Mouse (Mus musculus): ENCODE data around the gene Ino80. TPM values are rescaled to one million over a fixed set of nuclear protein-coding genes. Genes with fewer than 3 reads are reported as not detected.

The Ino80 gene
- polyA plus RNA-seq, 1 experiment from 2014 or later, result 5.1 TPM

DNA sequence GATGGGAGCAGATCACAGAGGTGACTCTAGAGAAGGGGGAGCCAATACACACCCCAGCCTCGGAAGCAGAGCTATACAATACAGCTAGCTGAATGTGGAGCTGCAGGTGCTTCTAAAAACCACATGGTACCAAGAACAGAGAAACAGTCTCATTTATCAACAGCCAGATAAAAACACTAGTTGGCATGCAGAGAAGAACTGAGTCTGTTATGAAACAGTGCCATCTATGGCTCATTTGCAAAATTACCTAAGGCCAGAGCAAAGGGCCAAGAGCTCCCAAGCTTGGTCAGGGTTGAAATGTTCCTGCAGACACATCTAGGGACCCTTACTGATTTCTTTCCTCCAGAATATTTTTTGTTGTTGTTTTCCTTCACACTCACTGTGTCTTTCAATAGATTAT lies 63.7 kb downstream of the Ino80 start:
- H3K27ac ChIP-seq (replicated peaks; ENCODE audit: low read depth, low read length), result no peak overlapping the region
- H3K4me3 ChIP-seq (ENCODE audit: low read depth, low read length), result no peak overlapping the region
- no peak overlapping the region for H3K4me2 ChIP-seq (ENCODE audit: low read depth, low read length)
- 29% methylated on average over 1 of the region's 1 CpGs for WGBS
- peaks cover 62% of the 10 kb centered on the region for H3K36me3 ChIP-seq (ENCODE audit: control insufficient read depth, insufficient read depth, low read length)
- H3K4me1 ChIP-seq (ENCODE audit: control insufficient read depth, insufficient read depth, low read length), result no peaks in the 10 kb centered on the region
- no peak overlapping the region for H3K9ac ChIP-seq (ENCODE audit: low read depth, low read length)
- ATAC-seq (ENCODE audit: low read depth) (no peak), DNase-seq (ENCODE audit: low spot score) (peak; percentile 38)
- no peaks in the 10 kb centered on the region for H3K27me3 ChIP-seq (replicated peaks; ENCODE audit: control insufficient read depth, insufficient read depth, low read length)
- no peaks in the 10 kb centered on the region for H3K9me3 ChIP-seq (ENCODE audit: control insufficient read depth, low read length)

GRCm38 (mm10) chr2:119411674-119412073 lies 65.8 kb downstream of the Ino80 start:
- Histone ChIP-seq H3K27ac (replicated peaks; ENCODE audit: low read depth, low read length) (no peak overlapping the region), H3K4me2 (ENCODE audit: low read depth, low read length) (no peak overlapping the region), H3K4me1 (ENCODE audit: control insufficient read depth, insufficient read depth, low read length) (no peaks in the 10 kb centered on the region), H3K9ac (ENCODE audit: low read depth, low read length) (no peak overlapping the region), H3K36me3 (ENCODE audit: control insufficient read depth, insufficient read depth, low read length) (peaks cover 60% of the 10 kb centered on the region), H3K27me3 (replicated peaks; ENCODE audit: control insufficient read depth, insufficient read depth, low read length) (no peaks in the 10 kb centered on the region), H3K4me3 (ENCODE audit: low read depth, low read length) (no peak overlapping the region), H3K9me3 (ENCODE audit: control insufficient read depth, low read length) (no peaks in the 10 kb centered on the region)
- 72% methylated on average over 2 of the region's 2 CpGs for WGBS
- ATAC-seq (ENCODE audit: low read depth), result no peak
- DNase-seq (ENCODE audit: low spot score), result no peak

DNA sequence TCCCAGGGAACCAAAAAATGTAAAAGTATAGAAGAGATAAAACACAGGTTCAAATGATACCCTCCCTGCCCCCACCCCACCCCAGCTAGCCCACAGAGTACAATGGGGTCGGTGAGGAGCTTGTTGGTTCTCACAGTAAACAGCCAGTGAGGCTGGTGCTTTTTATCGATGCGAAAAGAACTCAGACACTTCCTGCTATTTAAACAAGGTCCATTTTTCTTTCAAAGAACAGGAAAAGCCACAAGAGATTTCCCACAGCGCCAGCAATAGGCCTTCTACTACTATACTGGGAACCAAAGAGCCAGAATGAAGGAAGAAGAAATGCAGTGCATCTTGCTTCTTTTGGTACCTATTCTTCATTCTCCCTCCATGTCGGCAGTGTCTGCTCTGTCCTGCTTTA lies 66.5 kb downstream of the Ino80 start:
- no peak overlapping the region for H3K27ac ChIP-seq (replicated peaks; ENCODE audit: low read depth, low read length)

DNA sequence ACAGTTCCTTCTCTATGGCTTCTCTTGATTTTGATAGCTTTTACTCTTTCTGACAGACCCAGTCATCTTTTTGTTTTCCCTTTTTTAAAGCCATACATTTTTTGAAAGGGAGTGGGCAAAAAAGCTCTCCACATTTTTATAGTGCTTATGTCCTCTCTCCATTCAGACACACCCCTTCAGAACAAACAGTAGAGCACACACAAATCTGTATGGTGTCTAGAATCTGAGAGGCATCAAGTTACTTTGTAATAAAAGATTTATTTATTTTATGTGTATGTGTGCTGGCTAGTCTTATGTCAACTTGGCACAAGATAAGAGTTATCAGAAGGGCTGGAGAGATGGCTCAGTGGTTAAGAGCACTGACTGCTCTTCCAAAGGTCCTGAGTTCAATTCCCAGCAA lies 68.8 kb downstream of the Ino80 start:
- Histone ChIP-seq H3K9me3 (ENCODE audit: control insufficient read depth, low read length) (no peaks in the 10 kb centered on the region), H3K27ac (replicated peaks; ENCODE audit: low read depth, low read length) (0 out of 2 replicates have a peak overlapping the region, but pooled peaks have one; percentile 18), H3K36me3 (ENCODE audit: control insufficient read depth, insufficient read depth, low read length) (peaks cover 65% of the 10 kb centered on the region), H3K27me3 (replicated peaks; ENCODE audit: control insufficient read depth, insufficient read depth, low read length) (no peaks in the 10 kb centered on the region), H3K9ac (ENCODE audit: low read depth, low read length) (no peak overlapping the region), H3K4me2 (ENCODE audit: low read depth, low read length) (no peak overlapping the region), H3K4me1 (ENCODE audit: control insufficient read depth, insufficient read depth, low read length) (no peaks in the 10 kb centered on the region), H3K4me3 (ENCODE audit: low read depth, low read length) (no peak overlapping the region)
- no peak for ATAC-seq (ENCODE audit: low read depth)
- DNase-seq (ENCODE audit: low spot score), result no peak

More for the DNA sequence above, 66.5 kb downstream of the Ino80 start:
- Histone ChIP-seq H3K36me3 (ENCODE audit: control insufficient read depth, insufficient read depth, low read length) (peaks cover 62% of the 10 kb centered on the region), H3K4me1 (ENCODE audit: control insufficient read depth, insufficient read depth, low read length) (no peaks in the 10 kb centered on the region), H3K9me3 (ENCODE audit: control insufficient read depth, low read length) (no peaks in the 10 kb centered on the region), H3K4me3 (ENCODE audit: low read depth, low read length) (no peak overlapping the region), H3K9ac (ENCODE audit: low read depth, low read length) (no peak overlapping the region), H3K4me2 (ENCODE audit: low read depth, low read length) (no peak overlapping the region), H3K27me3 (replicated peaks; ENCODE audit: control insufficient read depth, insufficient read depth, low read length) (no peaks in the 10 kb centered on the region)
- no peak for ATAC-seq (ENCODE audit: low read depth)
- 79% methylated on average over 5 of the region's 5 CpGs for WGBS
- no peak for DNase-seq (ENCODE audit: low spot score)

GRCm38 (mm10) chr2:119408278-119408677 lies 69.2 kb downstream of the Ino80 start:
- WGBS, result 80% methylated on average over 8 of the region's 8 CpGs

DNA sequence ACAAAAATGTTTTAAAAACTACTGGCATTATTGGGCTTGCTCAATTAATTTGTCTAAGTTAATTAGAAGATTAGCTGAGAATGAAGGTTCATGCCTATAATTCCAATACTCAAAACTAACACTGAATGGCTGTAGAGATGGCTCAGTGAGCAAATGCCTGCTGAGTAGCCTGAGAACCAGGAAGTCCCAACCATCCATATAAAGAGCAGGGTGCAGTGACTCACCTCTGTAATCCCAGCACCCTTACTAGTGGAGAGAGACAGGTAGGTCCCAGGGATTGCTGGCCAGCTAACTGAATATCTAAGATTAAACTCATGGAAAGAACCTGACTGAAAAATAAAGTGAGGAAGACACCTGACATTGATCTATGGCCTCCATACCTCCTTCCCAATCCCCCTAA lies 78.2 kb downstream of the Ino80 start:
- no peak overlapping the region for H3K4me2 ChIP-seq (ENCODE audit: low read depth, low read length)
- H3K36me3 ChIP-seq (ENCODE audit: control insufficient read depth, insufficient read depth, low read length), result peaks cover 46% of the 10 kb centered on the region
- no peaks in the 10 kb centered on the region for H3K9me3 ChIP-seq (ENCODE audit: control insufficient read depth, low read length)
- no peaks in the 10 kb centered on the region for H3K4me1 ChIP-seq (ENCODE audit: control insufficient read depth, insufficient read depth, low read length)
- no peaks in the 10 kb centered on the region for H3K27me3 ChIP-seq (replicated peaks; ENCODE audit: control insufficient read depth, insufficient read depth, low read length)
- no peak overlapping the region for H3K4me3 ChIP-seq (ENCODE audit: low read depth, low read length)
- no peak overlapping the region for H3K27ac ChIP-seq (replicated peaks; ENCODE audit: low read depth, low read length)
- no peak for ATAC-seq (ENCODE audit: low read depth)
- H3K9ac ChIP-seq (ENCODE audit: low read depth, low read length), result no peak overlapping the region
- no peak for DNase-seq (ENCODE audit: low spot score)

More at GRCm38 (mm10) chr2:119408278-119408677, 69.2 kb downstream of the Ino80 start:
- Histone ChIP-seq H3K9me3 (ENCODE audit: control insufficient read depth, low read length) (no peaks in the 10 kb centered on the region), H3K9ac (ENCODE audit: low read depth, low read length) (no peak overlapping the region), H3K27me3 (replicated peaks; ENCODE audit: control insufficient read depth, insufficient read depth, low read length) (no peaks in the 10 kb centered on the region), H3K4me2 (ENCODE audit: low read depth, low read length) (no peak overlapping the region), H3K4me1 (ENCODE audit: control insufficient read depth, insufficient read depth, low read length) (no peaks in the 10 kb centered on the region), H3K36me3 (ENCODE audit: control insufficient read depth, insufficient read depth, low read length) (peaks cover 69% of the 10 kb centered on the region), H3K27ac (replicated peaks; ENCODE audit: low read depth, low read length) (0 out of 2 replicates have a peak overlapping the region, but pooled peaks have one; percentile 18), H3K4me3 (ENCODE audit: low read depth, low read length) (no peak overlapping the region)
- DNase-seq (ENCODE audit: low spot score) (no peak), ATAC-seq (ENCODE audit: low read depth) (no peak)

DNA sequence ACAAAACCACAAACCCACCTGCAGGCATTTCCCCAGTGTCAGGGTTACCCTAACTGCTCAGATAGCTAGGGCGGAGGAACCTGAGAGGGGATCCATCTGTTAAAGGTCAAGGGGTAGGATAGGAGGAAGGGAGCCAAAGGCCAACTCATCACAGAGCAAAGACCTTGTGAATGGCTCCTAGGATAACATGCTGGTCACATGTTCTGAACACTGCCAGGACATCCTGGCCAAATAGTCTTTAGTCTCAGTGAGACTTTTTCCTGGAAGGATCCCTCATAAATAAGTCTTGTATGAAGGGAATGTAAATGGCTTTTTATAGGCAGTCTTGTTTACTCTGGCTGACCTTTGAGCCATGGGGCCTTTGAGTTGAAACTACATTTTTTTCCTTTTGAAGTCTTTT lies 78.8 kb downstream of the Ino80 start:
- Histone ChIP-seq H3K4me3 (ENCODE audit: low read depth, low read length) (no peak overlapping the region), H3K36me3 (ENCODE audit: control insufficient read depth, insufficient read depth, low read length) (peaks cover 47% of the 10 kb centered on the region), H3K27me3 (replicated peaks; ENCODE audit: control insufficient read depth, insufficient read depth, low read length) (no peaks in the 10 kb centered on the region), H3K9me3 (ENCODE audit: control insufficient read depth, low read length) (no peaks in the 10 kb centered on the region), H3K9ac (ENCODE audit: low read depth, low read length) (no peak overlapping the region), H3K27ac (replicated peaks; ENCODE audit: low read depth, low read length) (no peak overlapping the region), H3K4me2 (ENCODE audit: low read depth, low read length) (no peak overlapping the region), H3K4me1 (ENCODE audit: control insufficient read depth, insufficient read depth, low read length) (no peaks in the 10 kb centered on the region)
- DNase-seq (ENCODE audit: low spot score) (no peak), ATAC-seq (ENCODE audit: low read depth) (no peak)
- WGBS, result 86% methylated on average over 1 of the region's 1 CpGs

- ATAC-seq (ENCODE audit: low read depth), result no peak
- no peaks in the 10 kb centered on the region for H3K9me3 ChIP-seq (ENCODE audit: control insufficient read depth, low read length)
- no peaks in the 10 kb centered on the region for H3K27me3 ChIP-seq (replicated peaks; ENCODE audit: control insufficient read depth, insufficient read depth, low read length)
- no peak overlapping the region for H3K4me2 ChIP-seq (ENCODE audit: low read depth, low read length)
- no peak overlapping the region for H3K4me3 ChIP-seq (ENCODE audit: low read depth, low read length)
- DNase-seq (ENCODE audit: low spot score), result no peak
- H3K4me1 ChIP-seq (ENCODE audit: control insufficient read depth, insufficient read depth, low read length), result no peaks in the 10 kb centered on the region
- H3K27ac ChIP-seq (replicated peaks; ENCODE audit: low read depth, low read length), result no peak overlapping the region
- 90% methylated on average over 5 of the region's 5 CpGs for WGBS
- peaks cover 48% of the 10 kb centered on the region for H3K36me3 ChIP-seq (ENCODE audit: control insufficient read depth, insufficient read depth, low read length)
- no peak overlapping the region for H3K9ac ChIP-seq (ENCODE audit: low read depth, low read length)
These were observed 79.2 kb downstream of the Ino80 start for GRCm38 (mm10) chr2:119398252-119398651.

DNA sequence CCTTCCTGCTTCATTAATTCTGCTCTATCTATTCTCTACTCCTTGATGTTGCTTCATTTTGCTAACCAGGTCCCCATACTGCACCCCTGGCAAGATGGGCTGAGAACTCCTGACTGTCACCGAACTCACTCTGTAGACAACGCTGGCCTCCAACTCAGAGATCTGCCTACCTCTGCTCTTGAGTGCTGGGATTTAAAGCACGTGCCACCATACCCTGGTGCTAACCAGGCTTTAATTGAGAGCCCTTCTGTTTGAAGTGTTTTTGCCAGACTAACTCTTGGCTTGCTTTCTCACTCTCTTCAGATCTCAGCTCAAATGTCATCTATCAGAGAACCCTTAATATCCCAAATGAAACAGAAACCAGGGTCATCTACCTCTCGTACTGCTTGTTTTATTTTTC lies 87.5 kb downstream of the Ino80 start:
- Histone ChIP-seq H3K9me3 (ENCODE audit: control insufficient read depth, low read length) (no peaks in the 10 kb centered on the region), H3K9ac (ENCODE audit: low read depth, low read length) (no peak overlapping the region), H3K36me3 (ENCODE audit: control insufficient read depth, insufficient read depth, low read length) (peaks cover 69% of the 10 kb centered on the region), H3K4me1 (ENCODE audit: control insufficient read depth, insufficient read depth, low read length) (no peaks in the 10 kb centered on the region), H3K27ac (replicated peaks; ENCODE audit: low read depth, low read length) (no peak overlapping the region), H3K4me2 (ENCODE audit: low read depth, low read length) (no peak overlapping the region), H3K4me3 (ENCODE audit: low read depth, low read length) (no peak overlapping the region), H3K27me3 (replicated peaks; ENCODE audit: control insufficient read depth, insufficient read depth, low read length) (no peaks in the 10 kb centered on the region)
- DNase-seq (ENCODE audit: low spot score) (no peak), ATAC-seq (ENCODE audit: low read depth) (no peak)
- WGBS, result 95% methylated on average over 4 of the region's 4 CpGs

All from embryonic facial prominence, embryonic 14.5 days (tissue).